Mouse (Mus musculus) embryo, embryonic 11.5 days (tissue): ENCODE data around the gene Bpifb9a.
"Not testable (repeated sequence)": the region's sequence is repeated elsewhere in the genome, so short reads cannot be mapped to it uniquely, and the experiment has no call there.

Source experiments
- DNase-seq: peaks from one replicate; pipeline ENCODE4 v3.0.0-alpha.2; 2012; ENCODE audit warnings: low read depth, low spot score

The Bpifb9a gene

DNA sequence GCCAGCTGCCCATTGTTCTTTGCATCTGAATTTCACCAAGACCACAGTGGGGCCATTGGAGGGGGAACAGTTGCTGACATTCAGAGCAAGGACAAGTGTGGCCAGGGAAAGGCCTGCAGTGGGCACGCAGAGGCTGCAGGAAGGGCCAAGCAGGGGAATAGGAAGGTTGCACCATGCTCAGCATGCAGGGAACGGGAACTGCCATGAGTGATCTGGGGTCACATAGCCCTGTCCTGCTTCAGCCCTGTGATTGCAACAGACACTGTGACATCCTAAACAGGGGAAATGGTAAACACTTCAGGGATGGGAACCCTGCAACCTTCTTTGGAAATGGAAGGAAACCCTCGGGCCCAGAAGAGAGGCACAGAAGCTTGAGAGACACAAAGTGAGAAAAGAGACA, 47.0 kb downstream of the Bpifb9a start:
- not testable (repeated sequence) for DNase-seq

- not testable (repeated sequence) for DNase-seq
These were observed 49.3 kb downstream of the Bpifb9a start, which contains the start of gene Bpifb9b for GRCm38 (mm10) chr2:154306927-154307326. Bpifb9b (plus strand) TSS chr2:154307227.

- not testable (repeated sequence) for DNase-seq
These were observed 56.1 kb downstream of the Bpifb9a start for GRCm38 (mm10) chr2:154313771-154314170.
